Mouse (Mus musculus): ENCODE data around the gene Spaca6. TPM values are rescaled to one million over a fixed set of nuclear protein-coding genes. Genes with fewer than 3 reads are reported as not detected.

Gene Spaca6
- polyA plus RNA-seq, 1 experiment from 2014 or later: 37.3 TPM

- Histone ChIP-seq H3K4me3 (replicated peaks) (no peak overlapping the region), H3K36me3 (no peaks in the 10 kb centered on the region), H3K9ac (no peak overlapping the region), H3K4me2 (no peak overlapping the region), H3K27ac (no peak overlapping the region), H3K27me3 (no peaks in the 10 kb centered on the region), H3K4me1 (no peaks in the 10 kb centered on the region), H3K9me3 (replicated peaks) (no peaks in the 10 kb centered on the region)
- ATAC-seq (replicated peaks; ENCODE audit: low FRiP score): no peak
- WGBS: 91% methylated on average over 1 of the region's 1 CpGs
These were observed 52.4 kb downstream of the Spaca6 start for GRCm38 (mm10) chr17:17879347-17879746.

- Histone ChIP-seq H3K4me3 (replicated peaks) (no peak overlapping the region), H3K36me3 (no peaks in the 10 kb centered on the region), H3K27ac (no peak overlapping the region), H3K4me2 (no peak overlapping the region), H3K9ac (no peak overlapping the region), H3K4me1 (no peaks in the 10 kb centered on the region), H3K9me3 (replicated peaks) (no peaks in the 10 kb centered on the region), H3K27me3 (0 out of 2 replicates have a peak, but pooled peaks cover under 1% of the 10 kb centered on the region)
- 81% methylated on average over 3 of the region's 3 CpGs for WGBS
- no peak for ATAC-seq (replicated peaks; ENCODE audit: low FRiP score)
These were observed 55.7 kb downstream of the Spaca6 start for GRCm38 (mm10) chr17:17882672-17883071.

GRCm38 (mm10) chr17:17883840-17884239 is 56.9 kb downstream of the Spaca6 start, which contains the start of gene Fpr1:
Fpr1 (minus strand) TSS chr17:17883940.
- 0 out of 2 replicates have a peak, but pooled peaks cover 2% of the 10 kb centered on the region for H3K27me3 ChIP-seq
- H3K9me3 ChIP-seq (replicated peaks): no peaks in the 10 kb centered on the region
- no peak within 1 kb of the TSS for H3K4me2 ChIP-seq
- H3K4me3 ChIP-seq (replicated peaks): no peak within 1 kb of the TSS
- no peaks in the 10 kb centered on the region for H3K4me1 ChIP-seq
- ATAC-seq (replicated peaks; ENCODE audit: low FRiP score): no peak
- WGBS: 62% methylated on average over 1 of the region's 1 CpGs
- no peaks in the 10 kb centered on the region for H3K36me3 ChIP-seq
- H3K27ac ChIP-seq: no peak within 1 kb of the TSS
- no peak within 1 kb of the TSS for H3K9ac ChIP-seq

- H3K9me3 ChIP-seq (replicated peaks): no peaks in the 10 kb centered on the region
- no peaks in the 10 kb centered on the region for H3K36me3 ChIP-seq
- H3K4me1 ChIP-seq: no peaks in the 10 kb centered on the region
- no peak within 1 kb of the TSS for H3K4me3 ChIP-seq (replicated peaks)
- H3K9ac ChIP-seq: no peak within 1 kb of the TSS
- ATAC-seq (replicated peaks; ENCODE audit: low FRiP score): no peak
- 63% methylated on average over 1 of the region's 1 CpGs for WGBS
- no peak within 1 kb of the TSS for H3K4me2 ChIP-seq
- H3K27ac ChIP-seq: no peak within 1 kb of the TSS
- 0 out of 2 replicates have a peak, but pooled peaks cover 2% of the 10 kb centered on the region for H3K27me3 ChIP-seq
These were observed 60.9 kb downstream of the Spaca6 start, which contains the start of the genes Fpr2 and Fpr3 for GRCm38 (mm10) chr17:17887774-17888248. Fpr2 (plus strand) TSS chr17:17887824. Fpr3 (plus strand) TSS chr17:17887852.

GRCm38 (mm10) chr17:17889732-17890425 is 62.9 kb downstream of the Spaca6 start:
- no peak overlapping the region for H3K4me3 ChIP-seq (replicated peaks)
- H3K36me3 ChIP-seq: no peaks in the 10 kb centered on the region
- no peak overlapping the region for H3K9ac ChIP-seq
- H3K4me1 ChIP-seq: no peaks in the 10 kb centered on the region
- 0 out of 2 replicates have a peak, but pooled peaks cover 2% of the 10 kb centered on the region for H3K27me3 ChIP-seq
- H3K9me3 ChIP-seq (replicated peaks): no peaks in the 10 kb centered on the region
- H3K4me2 ChIP-seq: no peak overlapping the region
- 79% methylated on average over 2 of the region's 2 CpGs for WGBS
- H3K27ac ChIP-seq: no peak overlapping the region
- ATAC-seq (replicated peaks; ENCODE audit: low FRiP score): no peak

MicroRNA genes within 50 kb of the gene (microRNA counts, 519-probe panel; counts per million panel counts)
- microRNA mmu-let-7e (4,015 counts per million, percentile 95 among the panel's probes with 10 or more counts), microRNA mmu-miR-125a-3p (3,019 counts per million, percentile 80 among the panel's probes with 10 or more counts), microRNA mmu-miR-125a-5p (4,250 counts per million, percentile 97 among the panel's probes with 10 or more counts), microRNA mmu-miR-99b (3,495 counts per million, percentile 91 among the panel's probes with 10 or more counts)

Small RNAs within 50 kb of the gene (microRNA-seq; reads per million reads assigned to microRNA genes)
- not detected for gene Gm25927
- 2,533 reads per million, percentile 86 among the genes with 10 or more reads in this experiment for gene Mir125a
- 17,422 reads per million, percentile 97 among the genes with 10 or more reads in this experiment for gene Mir99b
- not detected for gene Mirlet7e

Other genes starting within 250 kb of the Spaca6 start
- gene Lnpep, start 202.1 kb upstream of the Spaca6 start, polyA plus RNA-seq (2015; fragmentation: Nextera tagmentation; extraction: Ambion mirVana): 9.1 and 9.3 TPM in 2 replicates
- not detected in 2 replicates for gene Vmn2r90, start 123.4 kb upstream of the Spaca6 start, polyA plus RNA-seq (2015; fragmentation: Nextera tagmentation; extraction: Ambion mirVana)
- 0.88 and 1.1 TPM in 2 replicates for gene Has1, start 28.0 kb downstream of the Spaca6 start, polyA plus RNA-seq (2015; fragmentation: Nextera tagmentation; extraction: Ambion mirVana)
- 0.32 and 0.73 TPM in 2 replicates for gene Fpr1, start 56.8 kb downstream of the Spaca6 start, polyA plus RNA-seq (2015; fragmentation: Nextera tagmentation; extraction: Ambion mirVana)
- gene Fpr2, start 60.7 kb downstream of the Spaca6 start, polyA plus RNA-seq (2015; fragmentation: Nextera tagmentation; extraction: Ambion mirVana): 0.60 and 0.73 TPM in 2 replicates
- gene Fpr3, start 60.7 kb downstream of the Spaca6 start, polyA plus RNA-seq (2015; fragmentation: Nextera tagmentation; extraction: Ambion mirVana): not detected in 2 replicates
- gene Fpr-rs4, start 194.6 kb downstream of the Spaca6 start, polyA plus RNA-seq (2015; fragmentation: Nextera tagmentation; extraction: Ambion mirVana): not detected in 2 replicates
- gene Vmn2r124, start 222.3 kb downstream of the Spaca6 start, polyA plus RNA-seq (2015; fragmentation: Nextera tagmentation; extraction: Ambion mirVana): 0.03 TPM in 1 of 2 replicates, not detected in the other